Mouse (Mus musculus) embryonic facial prominence, embryonic 12.5 days (tissue): Measurements from ENCODE around the gene Rnase13. TPM values are rescaled to one million over a fixed set of nuclear protein-coding genes. Genes with fewer than 3 reads are reported as not detected.

Source experiments
- ATAC-seq: fragments of 200-750 bp; cut with Nextera tagmentation; 2 replicates; pipeline ENCODE4 v1.8.0; 2017; ENCODE audit not compliant: insufficient number of reproducible peaks, insufficient read depth, low FRiP score, low TSS enrichment
- H3K27ac ChIP-seq: fragments of 300-500 bp; sonication (generic); 2 replicates; pipeline ENCODE4 v1.5.1; 2016; ENCODE audit warnings: mild to moderate bottlenecking
- H3K27me3 ChIP-seq: fragments of 300-500 bp; sonication (generic); 2 replicates; pipeline ENCODE4 v1.6.1; 2016; ENCODE audit warnings: mild to moderate bottlenecking, moderate library complexity
- H3K36me3 ChIP-seq: fragments of 300-500 bp; sonication (generic); 2 replicates; pipeline ENCODE4 v1.6.1; 2016; ENCODE audit warnings: mild to moderate bottlenecking
- H3K4me1 ChIP-seq: fragments of 300-500 bp; sonication (generic); 2 replicates; pipeline ENCODE4 v1.6.1; 2016
- H3K4me2 ChIP-seq: fragments of 300-500 bp; sonication (generic); replicated peaks from 2 replicates; pipeline ENCODE4 v1.6.1; 2016; ENCODE audit warnings: mild to moderate bottlenecking, moderate library complexity
- H3K4me3 ChIP-seq: fragments of 300-500 bp; sonication (generic); 2 replicates; pipeline ENCODE4 v1.5.1; 2016; ENCODE audit warnings: mild to moderate bottlenecking
- H3K9ac ChIP-seq: fragments of 300-500 bp; sonication (generic); 2 replicates; pipeline ENCODE4 v1.6.1; 2016; ENCODE audit warnings: mild to moderate bottlenecking, moderate library complexity
- H3K9me3 ChIP-seq: fragments of 300-500 bp; sonication (generic); 2 replicates; pipeline ENCODE4 v1.6.1; 2016; ENCODE audit warnings: mild to moderate bottlenecking, moderate library complexity
- WGBS: fragments of 180-500 bp; shearing (Covaris S2); methylation state at CpG from one replicate; pipeline ENCODE4 v1.1.7; 2016; 5-methylcytosine and 5-hydroxymethylcytosine counted together
- polyA plus RNA-seq: library from polyadenylated mRNA; unstranded; fragments of >200 nt; fragmentation: Nextera tagmentation; extraction: Ambion mirVana; gene quantifications from 2 replicates; pipeline ENCODE4 v1.2.1, GENCODE M21; 2016

The Rnase13 gene
- not detected in 2 replicates for polyA plus RNA-seq

GRCm38 (mm10) chr14:51922571-51922865, at the start of gene Rnase13:
TSS of gene Rnase13 (minus strand) at chr14:51922773.
- ATAC-seq = no peak
- no peaks in the 10 kb centered on the region for H3K36me3 ChIP-seq
- H3K4me2 ChIP-seq = no peak within 1 kb of the TSS
- WGBS = 84% methylated on average over 7 of the region's 7 CpGs
- no peaks in the 10 kb centered on the region for H3K9me3 ChIP-seq
- no peak within 1 kb of the TSS for H3K9ac ChIP-seq
- no peaks in the 10 kb centered on the region for H3K4me1 ChIP-seq
- no peaks in the 10 kb centered on the region for H3K27me3 ChIP-seq
- no peak within 1 kb of the TSS for H3K4me3 ChIP-seq
- H3K27ac ChIP-seq = no peak within 1 kb of the TSS

GRCm38 (mm10) chr14:51967400-51967799, 44.8 kb upstream of the Rnase13 start:
- WGBS = 85% methylated on average over 3 of the region's 3 CpGs
- no peak for ATAC-seq
- Histone ChIP-seq H3K27me3 (no peaks in the 10 kb centered on the region), H3K36me3 (no peaks in the 10 kb centered on the region), H3K27ac (no peak overlapping the region), H3K9ac (no peak overlapping the region), H3K4me2 (no peak overlapping the region), H3K9me3 (no peaks in the 10 kb centered on the region), H3K4me3 (no peak overlapping the region), H3K4me1 (no peaks in the 10 kb centered on the region)

GRCm38 (mm10) chr14:51960316-51960715, 37.7 kb upstream of the Rnase13 start:
- no peaks in the 10 kb centered on the region for H3K9me3 ChIP-seq
- H3K4me1 ChIP-seq = no peaks in the 10 kb centered on the region
- no peaks in the 10 kb centered on the region for H3K27me3 ChIP-seq
- no peak overlapping the region for H3K9ac ChIP-seq
- no peak for ATAC-seq
- no peak overlapping the region for H3K4me2 ChIP-seq
- no peak overlapping the region for H3K27ac ChIP-seq
- H3K4me3 ChIP-seq = no peak overlapping the region
- no peaks in the 10 kb centered on the region for H3K36me3 ChIP-seq
- 81% methylated on average over 2 of the region's 2 CpGs for WGBS

GRCm38 (mm10) chr14:51943336-51943735, 20.8 kb upstream of the Rnase13 start:
- 85% methylated on average over 6 of the region's 6 CpGs for WGBS
- ATAC-seq = no peak
- Histone ChIP-seq H3K9me3 (no peaks in the 10 kb centered on the region), H3K27me3 (no peaks in the 10 kb centered on the region), H3K27ac (no peak overlapping the region), H3K9ac (no peak overlapping the region), H3K4me3 (no peak overlapping the region), H3K36me3 (no peaks in the 10 kb centered on the region), H3K4me2 (no peak overlapping the region), H3K4me1 (peaks cover 8% of the 10 kb centered on the region)

DNA sequence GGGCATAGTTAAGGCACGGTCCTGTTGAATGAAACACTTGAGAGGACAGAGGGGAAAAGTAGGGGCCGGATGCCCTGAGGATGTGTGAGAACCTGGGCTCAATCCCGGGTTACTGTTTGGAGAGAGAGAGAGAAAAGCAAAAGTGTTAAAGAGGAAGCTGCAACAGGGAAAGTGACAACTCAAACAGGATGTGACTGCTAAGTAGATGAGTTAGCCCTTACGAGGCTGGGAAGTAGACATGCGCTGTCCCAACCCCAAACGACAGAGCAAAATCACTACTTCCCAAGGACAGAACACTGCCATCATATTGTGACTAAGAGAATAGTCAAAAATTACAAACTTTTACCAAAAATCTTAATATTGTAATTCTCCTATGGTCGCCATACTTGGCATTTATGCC, 19.7 kb upstream of the Rnase13 start:
- Histone ChIP-seq H3K27me3 (no peaks in the 10 kb centered on the region), H3K9ac (no peak overlapping the region), H3K36me3 (no peaks in the 10 kb centered on the region), H3K4me3 (no peak overlapping the region), H3K9me3 (peaks cover 4% of the 10 kb centered on the region; the same call in 1 of the 2 replicates), H3K4me2 (no peak overlapping the region), H3K4me1 (peaks cover 8% of the 10 kb centered on the region), H3K27ac (no peak overlapping the region)
- WGBS = 43% methylated on average over 7 of the region's 7 CpGs
- no peak for ATAC-seq

DNA sequence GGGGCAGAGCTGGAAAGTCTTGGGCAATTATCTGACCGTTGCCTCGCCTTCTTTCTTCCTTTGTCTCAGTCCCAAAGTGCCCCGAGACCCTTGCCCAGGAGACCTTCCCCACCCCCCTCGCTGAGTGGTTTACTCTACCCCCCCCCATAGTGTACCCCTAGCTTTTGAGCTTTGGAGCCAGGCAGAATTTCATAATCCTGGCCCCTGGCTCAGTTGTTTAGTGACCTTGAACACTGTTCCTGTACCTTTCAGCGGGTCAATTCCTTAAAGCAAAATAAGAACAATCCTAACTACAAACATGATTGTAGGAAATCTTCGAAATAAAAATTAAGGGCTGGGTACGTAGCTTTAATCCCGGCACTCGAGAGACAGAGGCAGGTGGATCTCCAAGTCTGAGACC, 19.0 kb upstream of the Rnase13 start:
- Histone ChIP-seq H3K9me3 (peaks cover 4% of the 10 kb centered on the region; the same call in 1 of the 2 replicates), H3K4me3 (no peak overlapping the region), H3K4me2 (0 out of 2 replicates have a peak overlapping the region, but pooled peaks have one; percentile 2), H3K27me3 (no peaks in the 10 kb centered on the region), H3K36me3 (no peaks in the 10 kb centered on the region), H3K27ac (no peak overlapping the region), H3K4me1 (peaks cover 8% of the 10 kb centered on the region), H3K9ac (no peak overlapping the region)
- no peak for ATAC-seq
- 42% methylated on average over 9 of the region's 9 CpGs for WGBS

DNA sequence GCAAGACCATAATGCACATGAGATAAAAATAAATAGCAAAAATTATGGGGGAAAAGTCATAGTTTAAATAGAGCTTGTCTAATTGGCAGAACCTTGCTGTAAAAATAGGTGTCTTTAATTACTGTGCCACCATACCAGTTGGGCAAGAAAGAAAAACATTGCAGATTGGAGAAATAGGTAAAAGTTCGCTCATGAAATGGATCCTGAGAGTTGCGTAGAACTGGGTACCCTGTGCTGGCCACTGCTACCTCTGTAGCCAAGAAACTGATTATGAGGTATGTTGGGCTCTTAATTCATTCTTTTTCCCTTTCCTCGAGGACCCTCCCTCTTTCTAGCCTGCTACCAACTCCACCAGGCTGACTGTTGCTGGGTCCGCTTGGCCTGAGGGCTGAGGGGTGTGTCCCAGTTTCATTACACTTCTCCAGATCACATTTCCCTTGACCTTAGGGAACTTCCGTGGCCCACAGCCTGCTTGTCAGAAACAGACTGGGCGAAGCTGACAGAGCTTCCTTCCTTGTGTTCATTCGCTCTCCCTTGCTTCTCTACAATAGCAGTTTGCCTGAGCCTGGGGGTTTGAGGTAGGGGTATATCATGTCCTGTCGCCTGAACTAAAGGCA, 18.5 kb upstream of the Rnase13 start:
- 0 out of 2 replicates have a peak overlapping the region, but pooled peaks have one; percentile 2 for H3K4me2 ChIP-seq
- H3K9ac ChIP-seq = no peak overlapping the region
- WGBS = 26% methylated on average over 8 of the region's 8 CpGs
- H3K36me3 ChIP-seq = no peaks in the 10 kb centered on the region
- H3K9me3 ChIP-seq = peaks cover 4% of the 10 kb centered on the region; the same call in 1 of the 2 replicates
- no peak overlapping the region for H3K27ac ChIP-seq
- ATAC-seq = no peak
- no peak overlapping the region for H3K4me3 ChIP-seq
- H3K27me3 ChIP-seq = no peaks in the 10 kb centered on the region
- H3K4me1 ChIP-seq = peaks cover 8% of the 10 kb centered on the region

GRCm38 (mm10) chr14:51939005-51939404, 16.4 kb upstream of the Rnase13 start:
- peaks cover 8% of the 10 kb centered on the region for H3K4me1 ChIP-seq
- no peak overlapping the region for H3K9ac ChIP-seq
- no peak overlapping the region for H3K4me3 ChIP-seq
- 85% methylated on average over 9 of the region's 9 CpGs for WGBS
- peaks cover 4% of the 10 kb centered on the region; the same call in 1 of the 2 replicates for H3K9me3 ChIP-seq
- H3K36me3 ChIP-seq = no peaks in the 10 kb centered on the region
- no peak overlapping the region for H3K4me2 ChIP-seq
- no peak for ATAC-seq
- H3K27ac ChIP-seq = no peak overlapping the region
- no peaks in the 10 kb centered on the region for H3K27me3 ChIP-seq

- H3K9ac ChIP-seq = no peak overlapping the region
- H3K27me3 ChIP-seq = no peaks in the 10 kb centered on the region
- ATAC-seq = no peak
- 68% methylated on average over 10 of the region's 10 CpGs for WGBS
- H3K36me3 ChIP-seq = no peaks in the 10 kb centered on the region
- H3K4me2 ChIP-seq = no peak overlapping the region
- no peak overlapping the region for H3K27ac ChIP-seq
- H3K4me3 ChIP-seq = no peak overlapping the region
- H3K9me3 ChIP-seq = no peaks in the 10 kb centered on the region
- 0 out of 2 replicates have a peak, but pooled peaks cover 4% of the 10 kb centered on the region for H3K4me1 ChIP-seq
Observed at GRCm38 (mm10) chr14:51932092-51933020, 9.8 kb upstream of the Rnase13 start.

- ATAC-seq = peak; percentile 53; the same call in 1 of the 2 replicates
- no peaks in the 10 kb centered on the region for H3K36me3 ChIP-seq
- whole genome bisulfite sequencing = 32% methylated on average over 5 of the region's 5 CpGs
Observed at GRCm38 (mm10) chr14:51930824-51931223, 8.3 kb upstream of the Rnase13 start.

GRCm38 (mm10) chr14:51929968-51930367, 7.4 kb upstream of the Rnase13 start:
- H3K4me2 ChIP-seq = no peak overlapping the region
- ATAC-seq = no peak
- 64% methylated on average over 9 of the region's 9 CpGs for WGBS
- no peaks in the 10 kb centered on the region for H3K36me3 ChIP-seq
- no peak overlapping the region for H3K9ac ChIP-seq
- no peaks in the 10 kb centered on the region for H3K9me3 ChIP-seq
- H3K27ac ChIP-seq = no peak overlapping the region
- H3K4me3 ChIP-seq = no peak overlapping the region
- no peaks in the 10 kb centered on the region for H3K27me3 ChIP-seq
- H3K4me1 ChIP-seq = 0 out of 2 replicates have a peak, but pooled peaks cover 4% of the 10 kb centered on the region

More at GRCm38 (mm10) chr14:51930824-51931223, 8.3 kb upstream of the Rnase13 start:
- Histone ChIP-seq H3K9me3 (no peaks in the 10 kb centered on the region), H3K4me1 (0 out of 2 replicates have a peak, but pooled peaks cover 4% of the 10 kb centered on the region), H3K4me2 (no peak overlapping the region), H3K27me3 (no peaks in the 10 kb centered on the region), H3K9ac (0 out of 2 replicates have a peak overlapping the region, but pooled peaks have one; percentile 30), H3K4me3 (no peak overlapping the region), H3K27ac (no peak overlapping the region)
